Mouse (Mus musculus) thymus, adult 2 months (tissue): ENCODE measurements around the gene Gcm1. TPM values are rescaled to one million over a fixed set of nuclear protein-coding genes. Genes with fewer than 3 reads are reported as not detected.

Experiments used
- DNase-seq: peaks from one replicate; pipeline ENCODE4 v3.0.0; 2021
- H3K27ac ChIP-seq: fragments of 200-500 bp; 2 replicates; pipeline ENCODE4 v1.5.1; 2012; ENCODE audit warnings: low read length, control low read depth; ENCODE audit not compliant: control insufficient read depth, insufficient read depth
- H3K27me3 ChIP-seq: fragments of 200-500 bp; 2 replicates; pipeline ENCODE4 v1.6.1; 2012; ENCODE audit warnings: mild to moderate bottlenecking, low read length, moderate library complexity, mixed read lengths; ENCODE audit not compliant: control insufficient read depth, insufficient read depth
- H3K36me3 ChIP-seq: fragments of 200-500 bp; 2 replicates; pipeline ENCODE4 v1.6.1; 2012; ENCODE audit warnings: mild to moderate bottlenecking, low read length, moderate library complexity; ENCODE audit not compliant: control insufficient read depth, insufficient read depth
- H3K4me1 ChIP-seq: fragments of 200-500 bp; replicated peaks from 2 replicates; pipeline ENCODE4 v1.6.1; 2012; ENCODE audit warnings: low read length; ENCODE audit not compliant: control insufficient read depth, insufficient read depth
- H3K4me3 ChIP-seq: fragments of 200-500 bp; 2 replicates; pipeline ENCODE4 v1.5.1; 2012; ENCODE audit warnings: mild to moderate bottlenecking, low read length, control low read depth, moderate library complexity; ENCODE audit not compliant: control insufficient read depth, insufficient read depth
- CTCF ChIP-seq: fragments of 200-500 bp; IDR thresholded peaks from 2 replicates; pipeline ENCODE4 v1.5.1; 2012; ENCODE audit warnings: mild to moderate bottlenecking, control low read depth, low read length, moderate library complexity, borderline replicate concordance; ENCODE audit not compliant: control insufficient read depth, poor library complexity, insufficient read depth; ENCODE audit errors: extremely low read depth
- POLR2A ChIP-seq: fragments of 200-500 bp; IDR thresholded peaks from 2 replicates; pipeline ENCODE4 v1.6.1; 2012; ENCODE audit warnings: mild to moderate bottlenecking, low read length, control low read depth, moderate library complexity; ENCODE audit not compliant: control insufficient read depth, poor library complexity, insufficient read depth; ENCODE audit errors: extremely low read depth
- WGBS: fragments of 180-500 bp; shearing (Covaris S2); methylation state at CpG from one replicate; pipeline ENCODE4 v1.1.7; 2018; 5-methylcytosine and 5-hydroxymethylcytosine counted together
- polyA plus RNA-seq: library from polyadenylated mRNA; depleted of rRNA; stranded (reverse); fragments of >200 nt; gene quantifications from 2 replicates; pipeline ENCODE4 v1.2.3, GENCODE M21; 2012; rRNA removed

Gcm1 gene
- polyA plus RNA-seq, 1 experiment: 0.20 TPM

- no peak for TF ChIP-seq CTCF
- TF ChIP-seq POLR2A: no peak
- H3K4me1 ChIP-seq: no peaks in the 10 kb centered on the region; the same call in 1 of the 2 replicates
- H3K36me3 ChIP-seq: no peaks in the 10 kb centered on the region
- H3K4me3 ChIP-seq: peak within 1 kb of the TSS; percentile 61
- no peaks in the 10 kb centered on the region for H3K27me3 ChIP-seq
- DNase-seq: peak; percentile 89
- peak within 1 kb of the TSS; percentile 84 for H3K27ac ChIP-seq
- under 1% methylated on average over 20 of the region's 20 CpGs for WGBS
Observed at GRCm38 (mm10) chr9:78108796-78109239, 57.1 kb downstream of the Gcm1 start, which contains the start of the genes Fbxo9 and Ick. Gene Fbxo9, minus strand, starts transcription at chr9:78109065. Gene Ick, plus strand, starts transcription at chr9:78109192.

DNA sequence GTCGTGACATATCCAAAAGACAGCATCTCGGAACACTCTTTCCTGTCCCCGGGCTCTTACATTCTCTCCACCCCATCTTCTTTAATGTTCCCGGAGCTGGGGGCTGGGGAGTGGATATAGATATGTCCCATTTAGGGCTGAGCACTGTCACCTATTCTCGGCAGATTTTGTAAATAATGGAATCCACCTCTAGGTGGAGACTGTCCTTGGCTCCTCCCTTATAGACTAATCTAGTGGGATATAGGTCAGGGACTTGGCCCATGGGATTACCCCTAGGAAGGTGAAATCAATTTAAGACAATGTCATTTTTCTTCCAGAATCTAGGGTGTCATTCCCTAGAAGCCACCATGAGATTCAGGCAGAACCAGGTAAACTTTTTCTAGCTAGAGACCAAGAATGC is 57.9 kb downstream of the Gcm1 start:
- DNase-seq: peak; percentile 27
- WGBS: 53% methylated on average over 5 of the region's 5 CpGs
- TF ChIP-seq POLR2A (no peak), CTCF (no peak)
- Histone ChIP-seq H3K36me3 (no peaks in the 10 kb centered on the region), H3K4me3 (no peak overlapping the region), H3K4me1 (peaks cover 5% of the 10 kb centered on the region), H3K27me3 (no peaks in the 10 kb centered on the region), H3K27ac (no peak overlapping the region)

GRCm38 (mm10) chr9:78111456-78111855 is 59.7 kb downstream of the Gcm1 start:
- no peaks in the 10 kb centered on the region for H3K27me3 ChIP-seq
- 98% methylated on average over 2 of the region's 2 CpGs for WGBS
- no peaks in the 10 kb centered on the region for H3K36me3 ChIP-seq
- H3K4me1 ChIP-seq: peaks cover 10% of the 10 kb centered on the region
- TF ChIP-seq POLR2A: no peak
- TF ChIP-seq CTCF: no peak
- no peak overlapping the region for H3K27ac ChIP-seq
- DNase-seq: no peak
- H3K4me3 ChIP-seq: no peak overlapping the region

GRCm38 (mm10) chr9:78112770-78113537 is 61.2 kb downstream of the Gcm1 start:
- no peaks in the 10 kb centered on the region for H3K36me3 ChIP-seq
- peaks cover 10% of the 10 kb centered on the region for H3K4me1 ChIP-seq
- H3K4me3 ChIP-seq: peak overlapping the region; percentile 84
- H3K27me3 ChIP-seq: no peaks in the 10 kb centered on the region
- WGBS: 2% methylated on average over 47 of the region's 47 CpGs
- H3K27ac ChIP-seq: no peak overlapping the region
- TF ChIP-seq POLR2A: no peak
- TF ChIP-seq CTCF: peak; percentile 97
- peak; percentile 95 for DNase-seq

DNA sequence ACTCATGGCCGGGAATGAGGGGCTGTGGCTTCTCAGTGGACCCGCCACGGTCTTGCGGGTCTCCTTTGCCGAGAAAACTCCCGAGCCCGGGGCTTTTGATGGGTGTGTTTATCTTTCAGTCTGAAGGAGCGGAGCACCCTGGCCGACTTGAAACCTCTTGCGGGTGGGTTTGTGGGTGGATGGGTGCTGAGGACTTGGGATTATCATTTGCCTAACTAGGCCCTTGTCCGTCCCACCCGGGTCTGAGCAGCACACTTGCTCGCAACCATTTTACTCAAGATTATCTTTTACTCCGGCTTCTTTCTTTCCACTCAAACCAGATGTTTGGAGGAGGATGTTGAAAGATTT is 61.8 kb downstream of the Gcm1 start:
- H3K4me3 ChIP-seq: peak overlapping the region; percentile 84
- TF ChIP-seq POLR2A (no peak), CTCF (no peak)

More for the DNA sequence above, 61.8 kb downstream of the Gcm1 start:
- DNase-seq: no peak
- H3K27ac ChIP-seq: no peak overlapping the region
- 2% methylated on average over 14 of the region's 14 CpGs for WGBS
- peaks cover 10% of the 10 kb centered on the region for H3K4me1 ChIP-seq
- H3K36me3 ChIP-seq: no peaks in the 10 kb centered on the region
- H3K27me3 ChIP-seq: no peaks in the 10 kb centered on the region

Other genes with a start within 250 kb of the Gcm1 start
- gene Elovl5, start 134.6 kb upstream of the Gcm1 start, polyA plus RNA-seq: 74.0 and 79.6 TPM in 2 replicates
- gene Fbxo9, start 57.1 kb downstream of the Gcm1 start, polyA plus RNA-seq: 99.7 and 119 TPM in 2 replicates
- 14.5 and 16.5 TPM in 2 replicates for gene Ick, start 57.3 kb downstream of the Gcm1 start, polyA plus RNA-seq
- gene Gsta4, start 130.8 kb downstream of the Gcm1 start, polyA plus RNA-seq: 5.6 and 7.9 TPM in 2 replicates
- 0.64 and 0.82 TPM in 2 replicates for gene Gsta1, start 178.7 kb downstream of the Gcm1 start, polyA plus RNA-seq
- gene Gm3776, start 205.2 kb downstream of the Gcm1 start, polyA plus RNA-seq: 0.19 TPM in 1 of 2 replicates, not detected in the other
- gene Gm10639, start 238.0 kb downstream of the Gcm1 start, polyA plus RNA-seq: not detected in 2 replicates